Mouse (Mus musculus): ENCODE results near the gene Rnf149.

Rnf149 gene

DNA sequence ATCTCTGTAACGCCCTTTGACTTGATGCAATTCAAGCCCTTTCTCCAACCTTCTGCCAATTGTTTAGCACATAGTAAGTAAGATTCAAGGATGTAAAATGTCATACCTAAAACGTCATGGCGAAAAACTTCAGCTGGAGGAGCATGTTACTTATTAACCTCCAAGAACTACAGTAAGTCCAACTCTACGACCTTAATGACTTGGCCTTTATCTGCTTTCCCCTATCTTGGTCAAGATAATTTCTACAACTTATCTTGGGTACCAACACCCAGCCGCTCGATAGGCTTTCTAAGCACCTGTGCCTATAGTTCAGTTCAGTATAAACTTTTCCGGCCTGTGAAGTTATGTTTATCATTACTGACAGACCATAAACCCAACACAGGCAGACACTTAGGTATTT lies 3.3 kb downstream of the Rnf149 start:
- no peak for DNase-seq

GRCm38 (mm10) chr1:39571653-39572052 lies 5.6 kb downstream of the Rnf149 start:
- DNase-seq, result no peak

DNA sequence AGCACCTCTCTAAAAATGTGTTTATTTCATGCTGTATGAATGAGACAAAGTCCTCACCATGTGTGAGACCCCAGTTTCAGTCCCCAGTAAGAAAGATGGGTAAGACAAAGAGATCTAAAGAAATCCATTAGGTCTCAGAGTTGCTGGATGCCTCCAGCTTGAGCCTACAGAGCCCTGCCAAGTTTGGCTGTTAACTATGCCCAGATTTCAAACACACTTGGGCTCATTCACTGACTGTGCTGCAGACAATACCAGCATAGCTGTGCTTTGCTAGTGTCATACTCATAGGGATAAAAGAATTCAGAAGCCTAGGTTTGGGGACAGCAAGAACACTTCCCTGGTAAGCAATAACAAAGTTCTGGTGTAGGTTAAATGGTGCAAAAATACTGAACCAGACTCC lies 9.1 kb downstream of the Rnf149 start:
- no peak for DNase-seq

GRCm38 (mm10) chr1:39564603-39565002 lies 12.6 kb downstream of the Rnf149 start:
- no peak for DNase-seq

- no peak for DNase-seq
Measured at GRCm38 (mm10) chr1:39563161-39563560, 14.0 kb downstream of the Rnf149 start.

GRCm38 (mm10) chr1:39561920-39562319 lies 15.3 kb downstream of the Rnf149 start:
- no peak for DNase-seq

GRCm38 (mm10) chr1:39559009-39559408 lies 18.2 kb downstream of the Rnf149 start:
- DNase-seq, result no peak

DNA sequence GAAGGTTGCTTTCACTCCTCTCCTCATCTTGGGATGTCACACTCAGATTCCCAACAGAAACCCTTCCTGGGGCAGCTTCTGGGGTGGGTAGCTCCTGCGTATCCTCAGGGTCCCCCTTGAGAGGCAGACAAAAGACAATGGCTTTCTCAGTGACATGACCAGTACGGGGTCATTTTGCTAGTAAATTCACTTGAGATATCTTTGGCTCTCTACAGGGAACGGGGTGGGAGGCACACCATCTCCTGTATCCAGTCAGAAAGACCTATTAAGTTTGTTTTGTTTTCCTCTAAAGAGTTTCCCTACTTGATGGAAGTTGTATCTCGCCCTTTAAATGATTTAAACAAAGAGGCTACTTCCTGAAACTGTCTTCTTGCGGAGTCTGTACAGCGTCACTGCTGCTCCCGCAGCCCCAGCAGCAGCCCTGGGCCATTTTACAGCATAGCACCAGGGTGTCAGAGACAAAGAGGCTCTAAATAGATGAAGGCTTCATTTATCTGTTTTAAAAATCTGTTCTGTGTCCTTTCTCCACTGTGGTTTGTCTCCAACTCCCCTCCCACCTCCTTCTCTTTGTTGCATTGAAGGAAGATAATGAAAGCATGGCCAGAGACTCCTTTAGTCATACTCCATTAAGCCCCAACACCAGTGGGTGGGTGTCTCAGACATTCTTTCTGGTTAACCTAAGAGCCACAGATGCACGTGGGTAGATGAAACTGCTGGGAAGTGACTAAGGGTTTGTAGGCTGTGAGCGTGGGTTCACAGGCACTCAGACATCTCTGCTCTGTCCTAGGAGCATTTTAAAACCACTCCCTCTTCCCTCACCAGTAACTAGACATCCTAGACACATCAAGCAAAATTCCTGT lies 21.4 kb downstream of the Rnf149 start:
- no peak for DNase-seq

- no peak for DNase-seq
Measured at GRCm38 (mm10) chr1:39549831-39550230, 27.4 kb downstream of the Rnf149 start.

- DNase-seq, result no peak
Measured at GRCm38 (mm10) chr1:39547238-39547637, 30.0 kb downstream of the Rnf149 start.

DNA sequence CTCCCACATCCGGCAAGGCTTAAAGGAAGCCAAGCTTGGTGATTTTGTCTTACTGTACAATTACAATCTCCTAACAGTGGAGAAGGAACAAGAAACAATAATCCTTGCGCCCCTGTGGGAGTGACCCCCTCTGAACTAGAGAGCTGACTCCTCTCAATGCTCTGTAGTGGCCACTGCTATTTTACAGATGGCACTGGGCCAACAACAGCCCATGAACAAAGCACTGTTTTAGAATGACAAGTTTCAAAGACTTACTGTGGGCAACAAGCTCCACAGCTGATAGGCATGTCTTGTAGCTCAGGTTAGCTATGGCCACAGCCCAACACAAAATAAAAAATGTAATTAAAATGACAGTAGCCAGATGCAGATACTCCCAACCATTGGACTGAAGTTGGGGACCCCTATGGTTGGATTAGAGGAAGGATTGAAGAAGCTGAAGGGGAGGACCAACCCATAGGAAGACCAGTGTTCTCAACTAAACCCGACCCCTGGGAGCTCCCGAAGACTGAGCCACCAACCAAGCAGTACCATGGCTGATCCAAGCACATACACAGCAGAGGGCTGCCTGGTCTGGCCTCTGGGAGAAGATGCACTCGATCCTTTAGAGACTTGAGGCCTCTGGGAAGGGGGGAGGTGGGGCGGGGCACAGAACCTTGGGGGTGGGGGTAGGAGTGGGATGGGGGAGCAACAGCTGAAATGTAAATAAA lies 30.9 kb downstream of the Rnf149 start:
- DNase-seq, result no peak

DNA sequence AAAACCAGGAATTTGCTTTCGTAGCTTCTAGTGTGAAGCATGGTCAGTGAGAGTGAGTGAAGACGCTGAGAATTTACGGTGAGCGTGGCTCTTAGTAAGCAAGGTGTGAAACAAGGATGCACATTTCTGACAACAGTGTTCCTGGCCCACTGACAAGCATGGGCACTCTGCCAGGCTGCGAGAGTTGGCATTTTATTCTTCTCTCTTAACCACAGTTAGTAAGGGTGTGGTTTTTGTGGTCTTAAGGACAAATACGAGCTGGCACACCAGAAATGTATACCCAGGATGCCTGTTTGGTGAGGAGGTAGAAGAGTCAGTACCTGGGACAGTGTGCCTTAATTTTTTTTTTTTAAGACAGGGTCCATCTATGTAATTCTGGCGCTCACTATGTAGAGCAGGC lies 31.6 kb downstream of the Rnf149 start:
- peak in 1 of 2 experiments; percentile 30 for DNase-seq

GRCm38 (mm10) chr1:39540592-39540991 lies 36.6 kb downstream of the Rnf149 start:
- DNase-seq, result no peak

- DNase-seq, result peak in 1 of 2 experiments; percentile 37
Measured at GRCm38 (mm10) chr1:39537631-39538380, 39.4 kb downstream of the Rnf149 start.

DNA sequence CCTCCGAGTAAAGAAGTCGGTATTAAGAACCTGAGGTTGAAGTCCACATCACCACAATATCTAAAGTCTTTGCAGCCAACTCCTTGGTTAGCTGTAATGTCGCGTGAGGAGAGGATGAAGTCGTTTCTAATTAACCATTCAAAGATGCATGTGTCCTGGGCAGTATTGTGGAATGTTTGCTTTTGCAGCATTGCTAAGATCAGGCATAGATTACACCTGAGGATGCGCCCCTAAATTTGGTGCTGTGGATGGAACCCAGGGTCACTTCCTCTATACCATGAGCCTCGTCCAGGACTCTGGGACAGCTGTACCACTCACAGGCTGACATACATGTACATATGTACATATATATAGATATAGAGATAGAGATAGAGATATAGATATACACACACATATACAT lies 40.5 kb downstream of the Rnf149 start:
- peak in 1 of 2 experiments; percentile 19 for DNase-seq

DNA sequence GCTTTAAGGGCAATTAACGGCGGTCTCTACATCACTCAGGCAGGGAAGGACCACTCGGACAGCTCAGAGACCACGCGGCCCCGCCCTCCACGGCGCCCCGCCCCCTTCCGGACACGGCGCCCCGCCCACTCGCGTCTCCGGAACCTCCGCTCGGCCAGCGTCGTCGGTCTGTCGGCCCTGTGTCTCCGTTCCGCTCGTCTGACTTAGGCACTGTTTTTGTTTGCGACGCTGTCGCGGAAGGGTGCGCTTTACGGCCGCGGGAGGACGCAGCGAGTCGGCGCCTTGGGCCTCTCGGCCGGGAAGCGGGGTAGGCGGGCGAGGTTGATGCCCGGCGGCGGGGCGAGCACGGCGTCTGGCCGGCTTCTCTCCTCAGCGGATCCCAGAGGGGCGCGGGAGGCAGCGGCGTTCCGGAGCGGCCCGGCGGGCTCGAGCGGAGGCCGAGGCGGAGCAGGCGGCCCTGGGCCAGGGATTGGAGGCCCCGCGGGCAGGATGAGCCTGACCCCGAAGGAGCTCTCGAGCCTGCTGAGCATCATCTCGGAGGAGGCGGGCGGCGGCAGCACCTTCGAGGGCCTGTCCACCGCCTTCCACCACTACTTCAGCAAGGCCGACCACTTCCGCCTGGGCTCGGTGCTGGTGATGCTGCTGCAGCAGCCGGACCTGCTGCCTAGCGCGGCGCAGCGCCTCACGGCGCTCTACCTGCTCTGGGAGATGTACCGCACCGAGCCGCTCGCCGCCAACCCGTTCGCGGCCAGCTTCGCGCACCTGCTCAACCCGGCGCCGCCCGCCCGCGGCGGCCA lies 41.5 kb downstream of the Rnf149 start:
- peak; percentile 98 to 99 for DNase-seq

DNA sequence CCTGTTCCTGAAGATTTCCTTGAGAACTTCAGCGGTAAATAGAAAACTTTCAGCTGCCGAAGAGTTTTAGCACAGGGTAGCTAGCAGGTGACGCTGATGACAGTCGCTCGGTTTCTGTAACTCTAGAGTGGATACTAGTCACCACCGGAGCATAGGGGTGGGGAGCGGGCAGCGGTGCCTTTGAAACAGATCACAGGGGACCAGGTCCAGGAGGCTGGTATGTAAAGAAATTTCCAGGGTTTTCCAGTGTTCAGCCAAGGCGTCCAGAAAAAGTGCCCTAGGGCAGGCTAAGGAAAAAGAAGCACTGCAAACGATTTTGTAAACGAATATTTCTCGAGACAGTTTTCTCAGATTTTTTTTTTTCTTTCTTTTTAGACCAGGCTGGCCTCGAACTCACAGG lies 42.4 kb downstream of the Rnf149 start, which contains the start of gene Cnot11:
Gene Cnot11, plus strand, starts transcription at position 162 of the 400 bp plus-strand sequence.
- peak in 1 of 2 experiments; percentile 15 for DNase-seq

DNA sequence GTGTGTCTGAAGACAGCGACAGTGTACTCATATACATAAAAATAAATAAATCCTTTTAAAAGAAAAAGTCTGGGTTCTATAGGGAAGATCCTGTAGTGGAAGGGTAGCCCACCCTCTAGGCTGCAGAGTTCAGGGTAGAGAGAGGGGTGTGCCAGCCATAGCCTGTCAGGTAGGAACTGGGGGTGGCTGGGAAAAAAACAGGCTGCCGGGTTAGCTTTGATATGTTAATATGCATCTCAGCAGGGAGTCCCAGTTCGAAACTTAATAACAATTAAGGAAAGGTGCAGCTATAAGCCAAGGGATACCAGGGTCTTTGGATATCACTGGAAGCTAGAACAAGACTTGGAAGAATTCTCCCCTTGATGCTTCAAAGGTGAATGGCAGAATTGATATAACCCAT lies 43.3 kb downstream of the Rnf149 start:
- DNase-seq, result no peak

DNA sequence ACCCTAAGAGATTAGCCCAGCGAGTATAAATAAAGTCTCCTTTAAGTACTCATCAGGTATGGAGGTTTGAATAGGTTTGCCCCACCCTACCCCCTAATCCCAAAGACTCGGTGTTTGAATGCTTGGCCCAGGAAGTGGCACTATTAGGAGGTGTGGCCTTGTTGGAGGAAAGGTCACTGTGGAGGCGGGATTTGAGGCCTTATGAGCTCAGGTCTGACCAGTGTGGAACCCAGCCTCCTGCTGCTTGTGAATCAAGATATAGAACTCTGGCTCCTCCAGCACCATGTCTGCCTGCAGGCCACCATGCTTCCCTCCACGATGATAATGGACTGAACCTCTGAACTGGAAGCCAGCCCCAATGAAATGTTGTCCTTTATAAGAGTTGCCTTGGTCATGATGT lies 46.2 kb downstream of the Rnf149 start:
- no peak for DNase-seq

DNA sequence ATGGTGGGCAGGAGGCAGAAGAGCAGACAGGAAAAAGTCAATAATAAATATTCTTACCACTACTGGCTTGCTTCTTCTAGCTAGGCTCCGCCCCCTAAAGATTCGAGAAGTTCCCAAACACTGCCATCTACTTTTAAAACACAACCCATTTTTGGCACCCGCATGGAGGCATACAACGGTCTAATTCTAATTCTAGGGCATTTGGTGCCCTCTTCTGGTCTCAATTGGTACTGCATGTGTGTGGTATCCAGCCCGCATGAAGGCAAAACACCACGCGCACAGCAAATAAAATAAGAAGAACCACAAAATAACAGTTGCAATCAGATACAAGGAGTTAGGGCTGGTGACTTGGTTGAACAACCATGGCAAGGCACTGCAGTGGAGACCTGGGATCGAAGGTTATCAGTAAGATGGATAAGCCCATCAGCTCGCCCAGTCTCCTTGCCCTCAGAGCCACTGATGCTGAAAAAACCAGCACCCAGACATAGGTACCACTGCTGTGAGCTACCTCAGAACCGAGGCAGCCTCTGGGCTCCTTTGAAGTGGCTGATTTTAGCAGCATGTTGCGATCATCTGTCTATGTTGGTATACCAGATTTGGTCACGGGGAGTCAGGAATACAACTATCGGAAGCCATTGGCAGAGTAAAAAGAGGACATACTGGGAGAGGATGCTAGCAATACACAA lies 46.8 kb downstream of the Rnf149 start:
- DNase-seq, result peak; percentile 61 to 79

- DNase-seq, result no peak
Measured at GRCm38 (mm10) chr1:39528319-39528718, 48.9 kb downstream of the Rnf149 start.

- DNase-seq, result peak; percentile 43 to 82
Measured at GRCm38 (mm10) chr1:39527432-39527831, 49.8 kb downstream of the Rnf149 start.
